Mouse (Mus musculus): Measurements from ENCODE around the gene Cd83.

Cd83 gene

DNA sequence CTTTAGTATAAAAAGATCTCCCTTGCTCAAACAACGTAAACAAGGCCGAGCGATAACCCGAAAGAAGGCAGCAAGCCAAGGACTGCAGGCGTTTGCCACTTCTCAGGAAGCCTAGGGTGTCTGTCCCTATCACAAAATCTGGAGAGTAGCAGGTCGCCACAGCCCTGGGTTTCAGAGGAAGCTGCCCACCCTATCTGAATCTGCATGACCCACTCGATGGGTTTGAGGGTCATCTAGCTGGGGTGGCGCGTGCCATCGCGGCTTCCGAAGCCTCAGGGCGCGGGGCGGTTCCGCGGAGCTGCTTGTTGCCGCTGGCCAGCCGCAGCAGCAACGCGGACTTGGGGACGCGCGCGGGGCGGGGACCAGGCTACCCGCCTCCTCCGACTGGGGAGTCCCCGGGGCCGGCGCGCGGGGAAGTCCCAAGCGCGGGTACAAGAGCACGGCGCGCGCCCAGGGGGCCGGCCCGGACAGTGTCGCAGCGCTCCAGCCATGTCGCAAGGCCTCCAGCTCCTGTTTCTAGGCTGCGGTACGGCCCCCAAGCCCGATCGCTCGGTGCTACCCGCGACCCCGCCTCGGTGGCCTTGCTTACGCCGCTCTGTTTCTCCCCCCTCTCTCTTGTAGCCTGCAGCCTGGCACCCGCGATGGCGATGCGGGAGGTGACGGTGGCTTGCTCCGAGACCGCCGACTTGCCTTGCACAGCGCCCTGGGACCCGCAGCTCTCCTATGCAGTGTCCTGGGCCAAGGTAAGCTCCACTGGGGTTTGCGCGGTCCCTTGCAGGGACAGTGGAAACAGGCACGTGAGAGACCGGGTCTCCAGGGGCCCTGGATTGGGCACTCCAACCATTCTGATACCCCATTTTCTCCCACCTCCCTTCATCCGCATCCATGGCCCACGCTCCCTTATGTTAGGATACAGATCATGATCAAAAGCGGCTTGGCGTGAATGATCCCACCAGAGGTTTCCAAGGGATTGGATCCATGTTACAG, at the start of gene Cd83:
Gene Cd83 (plus strand): TSS at position 51 of the 987 bp plus-strand sequence.
- WGBS = 4% methylated on average over 73 of the region's 73 CpGs

DNA sequence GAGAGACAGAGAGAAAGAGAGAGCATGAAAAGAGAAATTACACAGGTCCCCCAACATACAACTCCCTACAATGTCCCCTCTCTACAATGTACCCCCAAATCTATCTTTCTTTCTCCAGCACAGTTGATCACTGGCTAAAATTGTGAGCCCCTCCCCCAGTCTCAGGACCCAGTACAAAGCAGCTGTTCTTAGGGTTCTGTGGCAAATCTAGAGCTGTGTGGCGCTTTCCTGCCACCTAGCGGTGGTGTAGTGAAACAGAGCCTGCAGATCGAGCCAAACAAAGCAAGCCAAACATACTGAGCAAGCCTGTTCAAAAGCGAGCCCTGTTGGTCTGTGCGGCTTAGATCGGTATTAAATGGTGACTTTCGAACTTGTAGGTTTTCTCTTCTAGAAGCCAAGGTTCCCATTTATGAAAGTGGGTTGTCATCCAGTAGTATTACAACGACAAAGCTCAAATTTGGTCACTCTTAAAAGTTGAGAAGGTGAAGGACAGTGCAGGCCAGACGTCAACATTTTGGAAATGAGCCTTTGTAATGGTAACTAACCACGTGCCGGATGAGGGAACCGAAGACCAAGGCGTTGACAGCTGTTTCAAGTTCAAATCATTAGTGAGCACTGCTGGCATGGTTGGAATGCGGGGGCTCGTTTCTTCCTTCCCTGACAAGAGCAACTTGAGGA, 44.8 kb upstream of the Cd83 start:
- 24% methylated on average over 15 of the region's 15 CpGs for WGBS

GRCm38 (mm10) chr13:43740276-43740608, 44.3 kb upstream of the Cd83 start:
- WGBS = 64% methylated on average over 7 of the region's 7 CpGs

- WGBS = 68% methylated on average over 3 of the region's 3 CpGs
These were observed 41.9 kb upstream of the Cd83 start for GRCm38 (mm10) chr13:43742677-43743076.

- 71% methylated on average over 7 of the region's 7 CpGs for WGBS
These were observed 40.3 kb upstream of the Cd83 start for GRCm38 (mm10) chr13:43744259-43744658.

GRCm38 (mm10) chr13:43750301-43750700, 34.3 kb upstream of the Cd83 start:
- WGBS = 82% methylated on average over 3 of the region's 3 CpGs

- 73% methylated on average over 6 of the region's 6 CpGs for WGBS
These were observed 33.6 kb upstream of the Cd83 start for GRCm38 (mm10) chr13:43750966-43751365.

DNA sequence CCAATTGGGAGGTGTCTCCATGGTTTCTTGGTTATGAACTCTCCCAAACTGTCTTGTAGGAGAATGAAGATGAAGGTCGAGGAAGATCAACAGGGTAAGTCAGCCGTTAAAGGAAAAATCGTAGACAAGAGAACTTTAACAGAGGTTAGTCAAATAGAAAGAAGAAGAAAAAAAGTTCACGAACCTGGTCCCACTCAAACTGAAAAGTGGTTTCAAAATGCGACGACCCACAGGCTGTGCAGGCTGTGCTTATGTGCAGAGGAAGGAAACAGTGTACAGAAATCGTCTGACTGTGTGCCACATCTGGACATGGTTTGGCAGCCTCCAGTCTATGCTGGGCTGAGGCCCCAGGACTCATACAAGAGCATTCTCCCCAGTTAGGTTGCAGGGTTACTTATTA, 32.2 kb upstream of the Cd83 start:
- 88% methylated on average over 7 of the region's 7 CpGs for WGBS

GRCm38 (mm10) chr13:43753652-43754051, 30.9 kb upstream of the Cd83 start:
- 75% methylated on average over 9 of the region's 9 CpGs for WGBS

DNA sequence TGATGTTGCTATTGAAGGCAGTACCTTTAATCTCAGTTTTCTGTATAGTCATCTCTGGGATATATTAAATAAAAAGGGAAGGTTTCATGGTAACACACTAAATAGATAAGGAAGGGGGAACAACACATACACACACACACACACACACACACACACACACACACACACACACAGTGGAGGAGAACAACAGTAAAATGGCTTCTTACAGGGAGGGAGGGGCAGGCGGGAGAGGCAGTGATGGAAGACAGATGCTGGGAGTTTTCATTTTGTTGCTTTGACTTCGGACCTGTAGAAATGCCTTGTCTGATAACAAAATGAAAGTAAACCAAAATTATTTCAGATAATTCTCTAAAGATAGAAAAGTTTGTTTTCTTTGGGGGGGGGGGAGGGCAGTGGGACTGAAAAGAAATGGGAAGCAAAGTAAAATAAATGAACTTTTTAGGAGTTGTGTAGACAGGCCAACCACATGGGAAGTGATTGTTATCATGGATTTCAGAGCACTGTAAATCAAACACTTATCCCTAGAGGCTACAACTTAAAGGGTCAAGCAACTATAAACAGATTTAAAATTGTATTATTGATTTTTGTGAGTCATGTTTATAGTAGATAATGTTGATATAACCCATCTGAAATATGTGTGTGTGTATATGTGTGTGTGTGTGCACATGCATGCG, 30.0 kb upstream of the Cd83 start:
- WGBS = 92% methylated on average over 3 of the region's 3 CpGs

- WGBS = 86% methylated on average over 7 of the region's 7 CpGs
These were observed 29.0 kb upstream of the Cd83 start for GRCm38 (mm10) chr13:43755573-43755972.

DNA sequence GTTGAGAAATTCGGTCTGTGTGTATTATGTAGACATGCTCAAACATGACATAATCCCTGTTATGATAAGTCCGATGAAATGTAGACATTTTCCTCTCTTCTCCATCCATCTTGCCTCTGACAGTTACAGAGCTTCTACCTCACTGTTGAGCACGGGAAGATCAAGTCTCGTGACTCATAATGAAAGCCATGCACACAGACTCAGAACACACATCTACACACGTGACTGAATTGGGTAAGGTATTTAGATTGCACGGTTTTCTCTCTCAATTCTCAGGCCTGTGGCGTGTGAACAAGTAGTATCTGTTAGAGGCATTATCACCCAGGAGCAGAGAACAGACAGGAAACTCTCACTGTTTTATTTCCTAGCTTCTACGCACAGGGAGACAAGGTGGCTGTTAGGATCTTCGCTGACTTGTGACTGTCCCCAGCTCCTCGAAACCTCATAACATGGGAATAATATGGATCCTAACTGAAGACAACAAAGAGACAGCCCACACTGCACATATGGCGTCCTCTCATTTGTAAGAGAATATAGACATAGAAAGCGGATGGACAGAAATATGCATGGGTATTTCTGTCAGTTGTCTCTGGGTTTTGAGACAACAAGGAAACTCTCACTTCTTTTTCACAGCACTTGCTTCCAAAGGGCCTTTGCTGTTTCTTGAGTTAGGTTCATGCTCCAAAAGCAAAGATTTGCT, 23.3 kb upstream of the Cd83 start:
- 67% methylated on average over 12 of the region's 12 CpGs for WGBS

GRCm38 (mm10) chr13:43762901-43763300, 21.7 kb upstream of the Cd83 start:
- WGBS = 93% methylated on average over 9 of the region's 9 CpGs

DNA sequence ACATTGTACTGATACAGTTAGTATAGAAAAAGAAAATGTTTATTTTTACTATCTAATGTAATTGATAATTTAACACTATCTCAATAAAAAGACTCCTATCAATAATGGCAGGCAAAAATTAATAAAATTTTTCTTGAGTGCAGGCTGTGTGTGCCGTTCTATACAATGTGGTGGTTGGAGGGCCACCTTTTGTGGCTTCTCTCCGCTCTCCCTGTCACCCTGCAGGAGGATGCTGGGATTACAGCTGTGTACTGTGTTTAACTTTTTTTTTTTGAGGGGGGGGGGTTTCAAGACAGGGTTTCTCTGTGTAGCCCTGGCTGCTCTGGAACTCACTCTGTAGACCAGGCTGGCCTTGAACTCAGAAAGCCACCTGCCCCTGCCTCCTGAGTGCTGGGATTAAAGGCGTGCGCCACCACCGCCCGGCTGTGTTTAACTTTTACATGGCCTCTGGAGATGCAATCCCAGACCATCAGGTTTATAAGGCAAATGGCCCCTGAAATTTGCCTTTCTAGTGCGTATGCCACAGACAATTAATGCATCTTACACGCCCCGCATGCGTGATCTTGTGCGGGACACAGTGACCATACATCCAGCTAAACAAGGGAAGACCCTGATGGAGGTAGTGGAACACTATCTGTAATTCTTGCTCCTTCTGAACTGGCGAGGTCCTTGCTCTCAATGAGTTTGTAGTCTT, 21.1 kb upstream of the Cd83 start:
- WGBS = 97% methylated on average over 12 of the region's 12 CpGs

GRCm38 (mm10) chr13:43763995-43764579, 20.5 kb upstream of the Cd83 start:
- 20% methylated on average over 8 of the region's 8 CpGs for WGBS

GRCm38 (mm10) chr13:43765293-43765814, 19.2 kb upstream of the Cd83 start:
- 85% methylated on average over 11 of the region's 11 CpGs for WGBS

- WGBS = 75% methylated on average over 7 of the region's 7 CpGs
These were observed 17.5 kb upstream of the Cd83 start for GRCm38 (mm10) chr13:43766786-43767680.

DNA sequence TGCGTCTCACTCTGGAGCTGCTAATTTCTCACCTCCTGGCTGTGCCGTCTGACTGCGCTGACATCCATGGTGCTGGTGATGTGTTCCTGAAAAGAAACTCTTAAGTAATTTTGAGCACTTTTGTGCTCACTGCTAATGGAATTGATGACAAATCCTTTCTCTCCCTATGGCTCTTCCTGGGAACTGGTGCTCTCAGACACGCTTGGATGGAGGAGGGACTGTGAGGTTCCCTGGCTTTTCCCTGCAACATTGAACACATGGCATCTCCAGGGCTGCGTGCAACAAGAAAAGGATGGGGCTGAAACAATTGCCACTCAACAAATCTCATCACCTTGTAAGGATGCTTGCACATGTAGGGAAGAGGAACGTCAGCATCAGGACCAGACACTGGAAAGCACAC, 11.6 kb upstream of the Cd83 start:
- 81% methylated on average over 6 of the region's 6 CpGs for WGBS

DNA sequence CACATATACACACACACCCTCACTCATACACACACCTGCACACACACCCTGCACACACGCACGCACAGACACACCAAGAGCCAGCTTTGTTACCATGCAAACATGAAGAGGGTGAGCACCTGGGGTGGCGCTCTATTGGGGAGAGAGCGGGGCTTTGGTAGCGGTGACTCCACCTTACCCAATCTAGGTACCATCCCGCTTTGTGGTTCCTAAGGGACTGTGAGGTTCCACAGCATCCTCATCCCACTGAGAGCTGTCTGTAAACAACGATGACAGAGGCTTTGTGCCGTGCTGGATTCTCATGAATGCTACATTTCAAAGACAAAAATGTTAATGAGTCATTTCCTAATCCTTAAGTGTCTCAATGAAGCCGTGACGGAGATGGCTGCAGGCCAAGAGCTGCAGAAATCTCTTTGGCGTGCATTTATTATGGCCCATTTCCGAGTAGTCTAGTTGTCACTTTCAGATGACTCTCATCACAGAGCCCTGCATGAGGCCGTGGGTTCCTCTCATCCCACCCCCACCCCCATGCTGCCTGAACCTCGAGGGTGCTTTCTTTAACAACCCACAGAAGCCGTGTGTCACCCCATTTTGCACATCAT, 10.5 kb upstream of the Cd83 start:
- WGBS = 31% methylated on average over 15 of the region's 15 CpGs

All from cerebral cortex, adult 2 months (tissue).